Mouse (Mus musculus): Measurements from ENCODE around the gene Olfr729.

GRCm38 (mm10) chr14:50152810-50153209 lies at the start of gene Olfr729:
- no peak for TF ChIP-seq CTCF (conservative IDR thresholded peaks at IDR 0.05; ENCODE audit: low read length)
- no peak for TF ChIP-seq NANOG (IDR thresholded peaks at IDR 0.05; ENCODE audit: borderline replicate concordance, low read length)

All from E14TG2a.4 (cell line).